Mouse (Mus musculus): ENCODE measurements around the gene Tnrc6b. TPM values are rescaled to one million over a fixed set of nuclear protein-coding genes. Genes with fewer than 3 reads are reported as not detected.
A peak's percentile ranks its signal among the peaks of the same experiment; 100 is the strongest.

Gene Tnrc6b
- polyA plus RNA-seq, 1 experiment from 2014 or later, result 23.9 TPM

GRCm38 (mm10) chr15:80701481-80702257 is 9.4 kb upstream of the Tnrc6b start:
- no peak for DNase-seq (ENCODE audit: low spot score)

GRCm38 (mm10) chr15:80702910-80703309 is 8.2 kb upstream of the Tnrc6b start:
- DNase-seq (ENCODE audit: low spot score), result no peak

GRCm38 (mm10) chr15:80703495-80703894 is 7.6 kb upstream of the Tnrc6b start:
- peak; percentile 62 for DNase-seq (ENCODE audit: low spot score)

- peak; percentile 88 for DNase-seq (ENCODE audit: low spot score)
These were observed 6.8 kb upstream of the Tnrc6b start for GRCm38 (mm10) chr15:80704267-80704666.

- peak; percentile 72 for DNase-seq (ENCODE audit: low spot score)
These were observed 5.1 kb upstream of the Tnrc6b start for GRCm38 (mm10) chr15:80705828-80706549.

- DNase-seq (ENCODE audit: low spot score), result peak; percentile 41
These were observed 4.5 kb upstream of the Tnrc6b start for GRCm38 (mm10) chr15:80706596-80706995.

GRCm38 (mm10) chr15:80707088-80707487 is 4.0 kb upstream of the Tnrc6b start:
- no peak for DNase-seq (ENCODE audit: low spot score)

GRCm38 (mm10) chr15:80709593-80709992 is 1.5 kb upstream of the Tnrc6b start:
- DNase-seq (ENCODE audit: low spot score), result no peak

- DNase-seq (ENCODE audit: low spot score), result no peak
These were observed 881 bp upstream of the Tnrc6b start for GRCm38 (mm10) chr15:80710257-80710607.

GRCm38 (mm10) chr15:80711401-80712151 is 463 bp downstream of the Tnrc6b start:
- peak; percentile 75 for DNase-seq (ENCODE audit: low spot score)

GRCm38 (mm10) chr15:80714299-80714698 is 3.2 kb downstream of the Tnrc6b start:
- DNase-seq (ENCODE audit: low spot score), result no peak

- no peak for DNase-seq (ENCODE audit: low spot score)
These were observed 5.6 kb downstream of the Tnrc6b start for GRCm38 (mm10) chr15:80716631-80717135.

GRCm38 (mm10) chr15:80717431-80717830 is 6.3 kb downstream of the Tnrc6b start:
- DNase-seq (ENCODE audit: low spot score), result no peak

- DNase-seq (ENCODE audit: low spot score), result no peak
These were observed 9.1 kb downstream of the Tnrc6b start for GRCm38 (mm10) chr15:80720249-80720648.

- no peak for DNase-seq (ENCODE audit: low spot score)
These were observed 10.7 kb downstream of the Tnrc6b start for GRCm38 (mm10) chr15:80721861-80722260.

GRCm38 (mm10) chr15:80722366-80722765 is 11.3 kb downstream of the Tnrc6b start:
- no peak for DNase-seq (ENCODE audit: low spot score)

GRCm38 (mm10) chr15:80729477-80729876 is 18.4 kb downstream of the Tnrc6b start:
- DNase-seq (ENCODE audit: low spot score), result no peak

GRCm38 (mm10) chr15:80731043-80731442 is 19.9 kb downstream of the Tnrc6b start:
- DNase-seq (ENCODE audit: low spot score), result no peak

GRCm38 (mm10) chr15:80731511-80731910 is 20.4 kb downstream of the Tnrc6b start:
- no peak for DNase-seq (ENCODE audit: low spot score)

GRCm38 (mm10) chr15:80732266-80733030 is 21.3 kb downstream of the Tnrc6b start:
- DNase-seq (ENCODE audit: low spot score), result no peak

GRCm38 (mm10) chr15:80735300-80735699 is 24.2 kb downstream of the Tnrc6b start:
- peak; percentile 18 for DNase-seq (ENCODE audit: low spot score)
